Mouse (Mus musculus) C2C12 (cell line): ENCODE results near the gene Cdipt.

Experiments
- CEBPB ChIP-seq: IDR thresholded peaks from one replicate; pipeline ENCODE4 v1.6.1; 2011; ENCODE audit warnings: low read depth, mild to moderate bottlenecking, control low read depth, moderate library complexity
- CTCF ChIP-seq: IDR thresholded peaks from one replicate; pipeline ENCODE4 v1.5.1; 2011; ENCODE audit not compliant: control insufficient read depth, insufficient read depth, insufficient read length
- FOSL1 ChIP-seq: IDR thresholded peaks from one replicate; pipeline ENCODE4 v1.8.0; 2011; ENCODE audit warnings: mild to moderate bottlenecking, low read length; ENCODE audit not compliant: poor library complexity, insufficient read depth, severe bottlenecking
- MAX ChIP-seq: IDR thresholded peaks from one replicate; pipeline ENCODE4 v1.6.1; 2011; ENCODE audit warnings: mild to moderate bottlenecking, control low read depth
- MYOG ChIP-seq: IDR thresholded peaks from one replicate; pipeline ENCODE4 v1.6.1; 2011; ENCODE audit not compliant: control insufficient read depth, insufficient read length; ENCODE audit errors: extremely low read depth

DNA sequence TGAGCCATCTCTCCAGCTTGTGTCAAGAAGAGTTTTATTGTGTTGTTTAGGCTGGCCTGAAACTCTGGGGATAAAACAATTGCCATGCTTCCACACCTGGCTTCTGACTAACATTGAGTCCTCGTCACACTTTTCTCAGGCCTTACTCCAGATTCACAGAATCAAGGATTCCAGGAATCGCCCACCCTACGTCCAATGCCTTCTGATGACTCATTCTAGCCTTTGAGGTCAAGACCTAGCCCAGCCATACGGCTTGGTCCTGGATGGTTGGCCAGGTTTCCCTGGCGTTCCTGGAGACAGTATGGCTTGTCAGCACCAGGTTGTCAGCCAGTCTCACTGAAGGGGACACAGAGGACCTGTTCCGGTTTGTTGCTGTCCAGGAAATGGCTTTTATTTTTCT lies 36.7 kb downstream of the Cdipt start:
- TF ChIP-seq CTCF (no peak), FOSL1 (no peak), MAX (no peak), CEBPB (no peak), MYOG (no peak)
